Mouse (Mus musculus) MEL (cell line): Measurements from ENCODE around the gene Hpse2. TPM values are rescaled to one million over a fixed set of nuclear protein-coding genes. Genes with fewer than 3 reads are reported as not detected.

ENCODE experiments used
- DNase-seq: peaks from one replicate; pipeline ENCODE4 v3.0.0; 2011; ENCODE audit warnings: low read depth, low spot score
- H3K27ac ChIP-seq: 2 replicates; pipeline ENCODE4 v1.5.1; 2012; ENCODE audit warnings: low read depth, mild to moderate bottlenecking, control low read depth, low read length, moderate library complexity; ENCODE audit not compliant: control insufficient read depth
- H3K27me3 ChIP-seq, 2 experiments: fragments of 150-350 bp in 1 of 2; sonication (generic) in 1 of 2; 2 replicates each; pipeline ENCODE4 v1.6.1; 2012; ENCODE audit warnings: low read length in 2 of 2, mild to moderate bottlenecking in 2 of 2, improper control_type of control experiment in 1 of 2, moderate library complexity in 1 of 2; ENCODE audit not compliant: insufficient read depth in 2 of 2, control insufficient read depth in 1 of 2
- H3K36me3 ChIP-seq, 2 experiments: 2 replicates each; pipeline ENCODE4 v1.6.1; 2012 to 2014; ENCODE audit warnings: low read length in 2 of 2, improper control_type of control experiment in 1 of 2, inconsistent platforms in 1 of 2, mild to moderate bottlenecking in 1 of 2; ENCODE audit not compliant: insufficient read depth in 2 of 2, control insufficient read depth in 1 of 2
- H3K4me1 ChIP-seq, 2 experiments: fragments of 150-350 bp in 1 of 2; sonication (generic) in 1 of 2; 2 replicates each; pipeline ENCODE4 v1.6.1; 2012; ENCODE audit warnings: low read length in 2 of 2, improper control_type of control experiment in 1 of 2, mild to moderate bottlenecking in 1 of 2; ENCODE audit not compliant: insufficient read depth in 2 of 2, control insufficient read depth in 1 of 2
- H3K4me3 ChIP-seq, 2 experiments: fragments of 150-350 bp in 1 of 2; sonication (generic) in 1 of 2; 2 replicates each; pipeline ENCODE4 v1.5.1; 2012; ENCODE audit warnings: low read depth in 2 of 2, low read length in 2 of 2, mild to moderate bottlenecking in 2 of 2, moderate library complexity in 2 of 2, control low read depth in 1 of 2, improper control_type of control experiment in 1 of 2; ENCODE audit not compliant: control insufficient read depth in 1 of 2, insufficient read depth in 1 of 2
- H3K79me2 ChIP-seq: 2 replicates; pipeline ENCODE4 v1.6.1; 2012; ENCODE audit warnings: mild to moderate bottlenecking, low read length, moderate library complexity; ENCODE audit not compliant: control insufficient read depth, poor library complexity, insufficient read depth
- H3K9ac ChIP-seq: 2 replicates; pipeline ENCODE4 v1.6.1; 2012; ENCODE audit warnings: low read depth, mild to moderate bottlenecking, control low read depth, low read length, moderate library complexity; ENCODE audit not compliant: control insufficient read depth, poor library complexity, severe bottlenecking
- H3K9me3 ChIP-seq: fragments of 150-350 bp; sonication (generic); replicated peaks from 2 replicates; pipeline ENCODE4 v1.6.1; 2012; ENCODE audit warnings: mild to moderate bottlenecking, low read length, improper control_type of control experiment, moderate library complexity; ENCODE audit not compliant: insufficient read depth
- BHLHE40 ChIP-seq: IDR thresholded peaks from 2 replicates; pipeline ENCODE4 v1.6.1; 2012; ENCODE audit warnings: low read depth, mild to moderate bottlenecking, inconsistent platforms, low read length, improper control_type of control experiment, borderline replicate concordance
- CTCF ChIP-seq, 3 experiments: IDR thresholded peaks in 2 of 3; conservative IDR thresholded peaks in 1 of 3; 2 replicates each; pipeline ENCODE4 v1.5.1; 2011 to 2012; ENCODE audit warnings: low read length in 3 of 3, low read depth in 2 of 3, mild to moderate bottlenecking in 2 of 3, improper control_type of control experiment in 1 of 3, inconsistent platforms in 1 of 3, mixed read lengths in 1 of 3, moderate library complexity in 1 of 3; ENCODE audit not compliant: control insufficient read depth in 1 of 3, insufficient read depth in 1 of 3, poor library complexity in 1 of 3, severe bottlenecking in 1 of 3
- ELF1 ChIP-seq: IDR thresholded peaks from 2 replicates; pipeline ENCODE4 v1.6.1; 2014; ENCODE audit warnings: low read depth, mild to moderate bottlenecking, inconsistent platforms, low read length, improper control_type of control experiment, moderate library complexity
- ETS1 ChIP-seq: IDR thresholded peaks from 2 replicates; pipeline ENCODE4 v1.6.1; 2012; ENCODE audit warnings: low read depth, mild to moderate bottlenecking, inconsistent platforms, low read length, improper control_type of control experiment, moderate library complexity
- GABPA ChIP-seq: IDR thresholded peaks from 2 replicates; pipeline ENCODE4 v1.6.1; 2012; ENCODE audit warnings: low read depth, mild to moderate bottlenecking, inconsistent platforms, low read length, improper control_type of control experiment, moderate library complexity
- GATA1 ChIP-seq: IDR thresholded peaks from 2 replicates; pipeline ENCODE4 v1.6.1; 2011; ENCODE audit warnings: low read depth, low read length, improper control_type of control experiment
- HCFC1 ChIP-seq: IDR thresholded peaks from 2 replicates; pipeline ENCODE4 v1.6.1; 2012; ENCODE audit warnings: low read depth, mild to moderate bottlenecking, inconsistent platforms, low read length, improper control_type of control experiment, moderate library complexity
- KAT2A ChIP-seq: conservative IDR thresholded peaks from 2 replicates; pipeline ENCODE4 v1.6.1; 2012; ENCODE audit warnings: low read depth, low read length, improper control_type of control experiment, inconsistent platforms
- MAZ ChIP-seq: IDR thresholded peaks from 2 replicates; pipeline ENCODE4 v1.6.1; 2012; ENCODE audit warnings: low read depth, mild to moderate bottlenecking, inconsistent platforms, low read length, improper control_type of control experiment
- MEF2A ChIP-seq: IDR thresholded peaks from 2 replicates; pipeline ENCODE4 v1.6.1; 2014; ENCODE audit warnings: low read depth, mild to moderate bottlenecking, inconsistent platforms, low read length, improper control_type of control experiment; ENCODE audit not compliant: poor library complexity, insufficient replicate concordance, severe bottlenecking; ENCODE audit errors: extremely low read depth
- MXI1 ChIP-seq: IDR thresholded peaks from 2 replicates; pipeline ENCODE4 v1.6.1; 2011; ENCODE audit warnings: mild to moderate bottlenecking, low read depth, low read length, improper control_type of control experiment
- MYB ChIP-seq: IDR thresholded peaks from 2 replicates; pipeline ENCODE4 v1.6.1; 2011; ENCODE audit warnings: mild to moderate bottlenecking, low read depth, low read length, improper control_type of control experiment
- NELFE ChIP-seq: IDR thresholded peaks from 2 replicates; pipeline ENCODE4 v1.6.1; 2011; ENCODE audit warnings: low read depth, low read length, improper control_type of control experiment
- NRF1 ChIP-seq: IDR thresholded peaks from 2 replicates; pipeline ENCODE4 v1.6.1; 2014; ENCODE audit warnings: low read depth, mild to moderate bottlenecking, inconsistent platforms, low read length, improper control_type of control experiment, moderate library complexity; ENCODE audit not compliant: poor library complexity, insufficient read depth, severe bottlenecking
- POLR2A ChIP-seq, 2 experiments: IDR thresholded peaks; 2 replicates each; pipeline ENCODE4 v1.6.1; 2011 to 2012; ENCODE audit warnings: low read length in 2 of 2, mild to moderate bottlenecking in 2 of 2, control low read depth in 1 of 2, improper control_type of control experiment in 1 of 2, low read depth in 1 of 2, moderate library complexity in 1 of 2; ENCODE audit not compliant: control insufficient read depth in 1 of 2, insufficient read depth in 1 of 2, poor library complexity in 1 of 2
- POLR2AphosphoS2 ChIP-seq: IDR thresholded peaks from 2 replicates; pipeline ENCODE4 v1.6.1; 2011; ENCODE audit warnings: low read length, improper control_type of control experiment
- RAD21 ChIP-seq: IDR thresholded peaks from 2 replicates; pipeline ENCODE4 v1.6.1; 2011; ENCODE audit warnings: mild to moderate bottlenecking, low read depth, low read length, improper control_type of control experiment
- SIN3A ChIP-seq: IDR thresholded peaks from 2 replicates; pipeline ENCODE4 v1.6.1; 2012; ENCODE audit warnings: low read length, improper control_type of control experiment, inconsistent platforms
- TBP ChIP-seq: IDR thresholded peaks from 2 replicates; pipeline ENCODE4 v1.8.0; 2011; ENCODE audit warnings: low read depth, low read length, improper control_type of control experiment
- TCF12 ChIP-seq: IDR thresholded peaks from 2 replicates; pipeline ENCODE4 v1.6.1; 2014; ENCODE audit warnings: low read depth, mild to moderate bottlenecking, inconsistent platforms, low read length, improper control_type of control experiment, moderate library complexity
- USF2 ChIP-seq, 2 experiments: IDR thresholded peaks; 2 replicates each; pipeline ENCODE4 v1.6.1; 2011 to 2012; ENCODE audit warnings: improper control_type of control experiment in 2 of 2, low read length in 2 of 2, borderline replicate concordance in 1 of 2, inconsistent platforms in 1 of 2, low read depth in 1 of 2, mild to moderate bottlenecking in 1 of 2; ENCODE audit not compliant: insufficient read depth in 1 of 2
- ZC3H11A ChIP-seq: IDR thresholded peaks from 2 replicates; pipeline ENCODE4 v1.6.1; 2012; ENCODE audit warnings: low read depth, mild to moderate bottlenecking, inconsistent platforms, low read length, improper control_type of control experiment
- ZKSCAN1 ChIP-seq: IDR thresholded peaks from 2 replicates; pipeline ENCODE4 v1.6.1; 2012; ENCODE audit warnings: low read depth, mild to moderate bottlenecking, inconsistent platforms, low read length, improper control_type of control experiment, moderate library complexity
- ZMIZ1 ChIP-seq: IDR thresholded peaks from 2 replicates; pipeline ENCODE4 v1.6.1; 2012; ENCODE audit warnings: low read depth, mild to moderate bottlenecking, inconsistent platforms, low read length, improper control_type of control experiment, moderate library complexity
- ZNF384 ChIP-seq: IDR thresholded peaks from 2 replicates; pipeline ENCODE4 v1.6.1; 2012; ENCODE audit warnings: low read depth, mild to moderate bottlenecking, inconsistent platforms, low read length, improper control_type of control experiment
- polyA plus RNA-seq, 2 experiments: library from polyadenylated mRNA; stranded (reverse) in 1 of 2; unstranded in 1 of 2; fragments of >175 nt in 1 of 2; fragments of >200 nt in 1 of 2; gene quantifications; 2 replicates each; pipeline versions ENCODE4 v1.2.1 to v1.2.4; 2012; ENCODE audit warnings: low replicate concordance in 2 of 2, low read depth in 1 of 2; ENCODE audit not compliant: insufficient read length in 2 of 2, insufficient read depth in 1 of 2, missing spikeins in 1 of 2
- total RNA-seq: library from RNA; depleted of rRNA; stranded (reverse); fragments of 300-350 nt; gene quantifications from 2 replicates; pipeline ENCODE4 v1.2.3, GENCODE M21; 2012

Hpse2 gene
- total and polyA plus RNA-seq, 3 experiments = not detected

DNA sequence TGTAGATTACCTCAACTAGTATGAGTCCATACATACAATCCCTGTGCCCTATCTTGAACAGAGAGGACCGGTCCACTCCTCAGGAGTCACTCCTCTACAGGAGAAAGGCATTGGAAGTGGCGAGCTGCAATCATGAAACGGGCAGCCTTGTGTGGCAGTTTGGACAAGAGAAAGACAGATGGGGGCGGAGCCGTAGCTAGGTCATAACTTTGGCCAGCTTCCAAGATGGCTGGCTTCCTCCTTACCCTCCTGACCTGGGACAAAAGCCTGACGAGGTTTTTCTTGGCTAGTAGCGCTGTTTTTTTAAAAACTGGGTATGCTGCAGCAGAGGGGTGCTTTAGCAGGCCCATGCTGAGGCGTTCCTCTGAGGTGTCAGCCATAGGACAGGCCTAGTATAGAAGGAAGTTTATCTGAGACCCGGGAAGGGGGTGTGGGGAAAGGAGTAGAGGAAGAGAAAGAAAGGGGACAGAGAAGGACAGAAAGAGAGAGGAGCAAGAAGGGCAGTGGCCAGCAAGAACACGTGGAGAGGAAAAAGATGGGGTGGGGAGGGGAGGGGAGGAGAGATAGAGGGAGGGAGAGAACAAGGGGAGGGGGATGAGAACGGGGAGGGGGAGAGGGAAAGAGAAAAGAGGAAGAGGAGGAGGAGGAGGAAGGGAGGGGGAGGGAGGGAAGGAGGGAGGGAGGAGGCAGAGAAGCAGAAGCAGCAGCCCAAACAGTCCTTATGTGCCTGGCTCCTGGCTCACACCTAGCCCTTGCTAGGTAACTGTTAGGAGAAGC is 634.8 kb downstream of the Hpse2 start (continued):
- TF ChIP-seq BHLHE40 (no peak), ZC3H11A (no peak), KAT2A (no peak), TBP (no peak)

DNA sequence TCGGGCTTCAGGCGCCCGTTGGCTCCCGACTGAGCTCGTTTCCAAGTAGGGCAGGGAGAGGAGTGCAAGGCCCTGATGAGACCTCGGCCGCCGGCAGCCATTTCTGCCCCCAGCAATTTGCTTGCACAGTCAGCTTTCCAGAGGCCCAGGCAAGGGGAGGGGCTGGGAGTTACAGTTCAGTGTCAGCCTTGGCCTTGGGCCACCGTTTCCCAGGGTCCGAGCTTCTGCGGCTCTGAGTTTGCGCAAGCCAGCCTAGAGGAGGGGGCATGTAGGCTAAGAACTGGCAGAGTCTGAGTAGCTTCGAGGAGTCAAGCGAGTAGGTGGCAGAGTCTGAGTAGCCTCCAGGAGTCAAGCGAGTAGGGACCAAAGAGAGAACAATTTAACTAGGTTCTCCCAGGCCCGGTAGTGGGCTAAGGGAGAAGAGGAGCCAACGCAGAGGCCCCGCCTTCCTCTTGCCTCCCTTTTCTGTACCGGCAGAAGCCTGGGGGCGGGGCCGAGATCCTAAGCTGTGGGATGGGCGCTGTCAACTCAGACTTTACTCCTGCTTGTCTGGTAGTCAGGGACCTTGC is 635.7 kb downstream of the Hpse2 start, which contains the start of gene Pyroxd2:
Gene Pyroxd2 (minus strand): TSS at position 413 of the 569 bp plus-strand sequence.
- DNase-seq = peak; percentile 97
- peak within 1 kb of the TSS; percentile 88 for H3K27ac ChIP-seq
- H3K4me3 ChIP-seq = peak within 1 kb of the TSS; percentile 72 to 96

DNA sequence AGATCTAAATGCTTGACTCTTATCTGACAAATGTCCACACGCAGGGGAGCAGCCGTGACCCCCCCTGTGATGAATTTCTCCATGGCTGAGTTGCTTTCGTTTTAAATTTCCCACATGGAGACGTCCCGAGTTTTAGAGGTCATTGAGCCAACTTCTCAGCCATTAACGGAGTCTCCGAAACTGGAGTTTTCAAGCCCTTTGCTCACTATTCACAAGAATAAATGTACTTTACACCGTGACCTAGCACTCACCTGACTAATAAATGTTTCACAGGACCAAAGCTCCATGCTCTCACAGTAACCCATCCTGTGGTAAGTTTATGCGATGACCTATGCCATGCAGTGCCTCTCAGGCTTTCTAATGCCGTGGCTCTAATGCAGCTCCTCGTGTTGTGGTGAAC is 638.0 kb downstream of the Hpse2 start:
- peaks cover 13 to 35% of the 10 kb centered on the region in 2 experiments for H3K4me1 ChIP-seq
- TF ChIP-seq ELF1 (no peak), KAT2A (no peak), ETS1 (no peak), GATA1 (no peak), GABPA (no peak), SIN3A (no peak), POLR2A (IDR thresholded peaks at IDR 0.05; ENCODE audit: control insufficient read depth in 1 of 2, insufficient read depth in 1 of 2, low read depth in 1 of 2, low read length in 2 of 2, poor library complexity in 1 of 2) (no peak), ZNF384 (no peak), NELFE (no peak), CTCF (IDR thresholded peaks at IDR 0.05 in 2 of 3, conservative IDR thresholded peaks at IDR 0.05 in 1 of 3; ENCODE audit: control insufficient read depth in 1 of 3, insufficient read depth in 1 of 3, low read depth in 2 of 3, low read length in 3 of 3, poor library complexity in 1 of 3, severe bottlenecking in 1 of 3) (no peak), NRF1 (no peak)
- H3K27me3 ChIP-seq = no peaks in the 10 kb centered on the region
- no peaks in the 10 kb centered on the region for H3K9me3 ChIP-seq
- DNase-seq = no peak
- H3K27ac ChIP-seq = no peak overlapping the region
- H3K36me3 ChIP-seq = peaks cover 0 to 27% of the 10 kb centered on the region in 2 experiments; a peak in 2 of 4 replicates
- no peak overlapping the region for H3K9ac ChIP-seq
- no peak overlapping the region for H3K4me3 ChIP-seq
- H3K79me2 ChIP-seq = peaks cover 5% of the 10 kb centered on the region; the same call in 1 of the 2 replicates

More for the DNA sequence above, 635.7 kb downstream of the Hpse2 start, which contains the start of gene Pyroxd2:
- H3K9ac ChIP-seq = peak within 1 kb of the TSS; percentile 81
- no peaks in the 10 kb centered on the region for H3K27me3 ChIP-seq
- H3K79me2 ChIP-seq = peaks cover 5% of the 10 kb centered on the region; the same call in 1 of the 2 replicates
- peaks cover 8 to 16% of the 10 kb centered on the region in 2 experiments for H3K4me1 ChIP-seq
- no peak for TF ChIP-seq ZKSCAN1
- peak; percentile 58 for TF ChIP-seq HCFC1
- TF ChIP-seq SIN3A = peak; percentile 46; the same call in 1 of the 2 replicates
- no peak for TF ChIP-seq MEF2A
- peak; percentile 74 to 78; a peak in 3 of 4 replicates for TF ChIP-seq POLR2A (IDR thresholded peaks at IDR 0.05; ENCODE audit: control insufficient read depth in 1 of 2, insufficient read depth in 1 of 2, low read depth in 1 of 2, low read length in 2 of 2, poor library complexity in 1 of 2)
- 0 out of 2 replicates have a peak, but pooled peaks have one; percentile 7 for TF ChIP-seq MYB
- TF ChIP-seq RAD21 = no peak
- TF ChIP-seq NELFE = peak; percentile 61
- peak; percentile 19; the same call in 1 of the 2 replicates for TF ChIP-seq POLR2AphosphoS2
- TF ChIP-seq MAZ = peak; percentile 85; the same call in 1 of the 2 replicates
- no peak for TF ChIP-seq ZC3H11A
- peak; percentile 40; the same call in 1 of the 2 replicates for TF ChIP-seq MXI1
- TF ChIP-seq TCF12 = peak; percentile 43
- peak; percentile 96 for TF ChIP-seq NRF1
- TF ChIP-seq ETS1 = peak; percentile 68; the same call in 1 of the 2 replicates
- TF ChIP-seq ZMIZ1 = peak; percentile 47
- TF ChIP-seq KAT2A = no peak
- no peak for TF ChIP-seq USF2 (IDR thresholded peaks at IDR 0.05; ENCODE audit: borderline replicate concordance in 1 of 2, insufficient read depth in 1 of 2, low read depth in 1 of 2, low read length in 2 of 2)
- TF ChIP-seq TBP = peak; percentile 76; the same call in 1 of the 2 replicates
- TF ChIP-seq, all 39 proteins: peak for 13
- Histone ChIP-seq H3K36me3 (peaks cover 0 to 12% of the 10 kb centered on the region in 2 experiments; a peak in 2 of 4 replicates), H3K9me3 (no peaks in the 10 kb centered on the region)
